Mouse (Mus musculus) heart, embryonic 11.5 days (tissue): ENCODE results near the gene Nucb1. TPM values are rescaled to one million over a fixed set of nuclear protein-coding genes. Genes with fewer than 3 reads are reported as not detected.
"Not testable (repeated sequence)": the region's sequence is repeated elsewhere in the genome, so short reads cannot be mapped to it uniquely, and the experiment has no call there.

Source experiments
- ATAC-seq: fragments of 200-750 bp; cut with Nextera tagmentation; replicated peaks from 2 replicates; pipeline ENCODE4 v1.8.0; 2017; ENCODE audit warnings: moderate library complexity; ENCODE audit not compliant: insufficient number of reproducible peaks, low FRiP score, low TSS enrichment
- H3K27ac ChIP-seq: fragments of 300-500 bp; sonication (generic); 2 replicates; pipeline ENCODE4 v1.5.1; 2014; ENCODE audit warnings: mild to moderate bottlenecking, low read depth, low read length
- H3K27me3 ChIP-seq: fragments of 300-500 bp; sonication (generic); 2 replicates; pipeline ENCODE4 v1.6.1; 2014; ENCODE audit warnings: mild to moderate bottlenecking, low read length, mixed read lengths; ENCODE audit not compliant: control insufficient read depth, insufficient read depth
- H3K36me3 ChIP-seq: fragments of 300-500 bp; sonication (generic); 2 replicates; pipeline ENCODE4 v1.6.1; 2014; ENCODE audit warnings: mild to moderate bottlenecking, low read length, moderate library complexity, mixed read lengths; ENCODE audit not compliant: control insufficient read depth, insufficient read depth
- H3K4me1 ChIP-seq: fragments of 300-500 bp; sonication (generic); 2 replicates; pipeline ENCODE4 v1.6.1; 2014; ENCODE audit warnings: low read length; ENCODE audit not compliant: control insufficient read depth, insufficient read depth
- H3K4me2 ChIP-seq: fragments of 300-500 bp; sonication (generic); 2 replicates; pipeline ENCODE4 v1.6.1; 2014; ENCODE audit warnings: mild to moderate bottlenecking, moderate library complexity
- H3K4me3 ChIP-seq: fragments of 300-500 bp; sonication (generic); 2 replicates; pipeline ENCODE4 v1.5.1; 2014; ENCODE audit warnings: low read depth, low read length
- H3K9ac ChIP-seq: fragments of 300-500 bp; sonication (generic); 2 replicates; pipeline ENCODE4 v1.6.1; 2014; ENCODE audit warnings: mild to moderate bottlenecking, low read depth, low read length, moderate library complexity
- H3K9me3 ChIP-seq: fragments of 300-500 bp; sonication (generic); replicated peaks from 2 replicates; pipeline ENCODE4 v1.6.1; 2016; ENCODE audit warnings: low read length; ENCODE audit not compliant: control insufficient read depth
- WGBS: fragments of 180-500 bp; shearing (Covaris S2); extraction: QIAGEN DNeasy Blood & Tissue Kit; methylation state at CpG from one replicate; pipeline ENCODE4 v1.1.7; 2014; ENCODE audit not compliant: insufficient replicate concordance; 5-methylcytosine and 5-hydroxymethylcytosine counted together
- polyA plus RNA-seq: library from polyadenylated mRNA; unstranded; fragments of >200 nt; fragmentation: Nextera tagmentation; extraction: Ambion mirVana; gene quantifications from 2 replicates; pipeline ENCODE4 v1.2.1, GENCODE M21; 2014

The Nucb1 gene
- polyA plus RNA-seq, 1 experiment from 2014 or later: 165 TPM

- ATAC-seq: no peak
- WGBS: under 1% methylated on average over 28 of the region's 28 CpGs
- peak overlapping the region; percentile 80 for H3K9ac ChIP-seq
- H3K4me2 ChIP-seq: peak overlapping the region; percentile 64
- peak overlapping the region; percentile 57 for H3K4me3 ChIP-seq
- no peaks in the 10 kb centered on the region for H3K36me3 ChIP-seq
- no peaks in the 10 kb centered on the region for H3K27me3 ChIP-seq
- no peaks in the 10 kb centered on the region for H3K9me3 ChIP-seq
- peaks cover 14% of the 10 kb centered on the region for H3K4me1 ChIP-seq
- H3K27ac ChIP-seq: peak overlapping the region; percentile 82
Measured at GRCm38 (mm10) chr7:45521728-45522184, 11.6 kb upstream of the Nucb1 start.

- Histone ChIP-seq H3K4me3 (no peak overlapping the region), H3K9ac (no peak overlapping the region), H3K27ac (no peak overlapping the region), H3K36me3 (no peaks in the 10 kb centered on the region), H3K27me3 (no peaks in the 10 kb centered on the region), H3K4me2 (no peak overlapping the region), H3K9me3 (no peaks in the 10 kb centered on the region), H3K4me1 (peaks cover 18% of the 10 kb centered on the region)
- WGBS: 90% methylated on average over 7 of the region's 7 CpGs
- ATAC-seq: no peak
Measured at GRCm38 (mm10) chr7:45520605-45521004, 10.4 kb upstream of the Nucb1 start.

DNA sequence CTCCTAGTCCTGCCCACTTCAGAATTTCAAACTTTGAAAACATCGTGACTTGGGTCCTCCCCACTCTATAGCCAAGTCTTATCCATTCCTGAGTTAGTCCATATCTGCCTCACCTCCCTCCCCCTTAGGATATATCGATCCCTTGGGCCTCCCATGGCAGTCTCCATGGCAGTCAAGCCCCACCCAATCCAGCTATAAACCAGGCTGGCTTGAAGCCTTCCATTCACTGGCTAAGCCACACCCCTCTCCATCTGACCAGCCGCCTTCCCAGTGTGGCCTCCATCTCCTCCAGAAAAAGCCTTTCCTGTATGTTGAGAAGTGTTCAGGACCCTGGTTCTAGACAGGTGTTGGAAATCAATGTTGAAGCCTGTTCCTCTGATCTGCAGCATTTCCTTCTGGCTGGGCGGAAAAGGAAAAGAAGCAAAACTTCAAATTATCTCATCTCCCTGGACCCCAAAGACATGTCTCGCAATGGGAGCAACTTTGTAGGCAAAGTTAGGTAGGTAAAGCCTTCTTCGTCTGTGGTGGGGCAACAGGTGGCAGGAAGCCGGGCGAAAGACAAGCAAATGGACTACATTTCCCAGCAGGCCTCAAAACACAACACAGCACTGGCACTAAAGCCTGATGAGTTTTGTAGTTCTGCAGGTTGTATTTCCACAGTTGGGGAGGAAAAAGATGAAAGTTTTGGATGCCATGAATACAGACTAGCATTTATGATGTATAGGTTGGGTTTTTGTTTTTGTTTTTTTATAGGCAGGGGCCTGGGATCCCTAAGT lies 9.3 kb upstream of the Nucb1 start:
- no peak for ATAC-seq
- no peaks in the 10 kb centered on the region for H3K9me3 ChIP-seq
- no peaks in the 10 kb centered on the region for H3K27me3 ChIP-seq
- no peak overlapping the region for H3K4me2 ChIP-seq
- H3K4me1 ChIP-seq: peaks cover 12% of the 10 kb centered on the region
- H3K4me3 ChIP-seq: no peak overlapping the region
- 71% methylated on average over 8 of the region's 8 CpGs for WGBS
- H3K9ac ChIP-seq: no peak overlapping the region
- H3K36me3 ChIP-seq: no peaks in the 10 kb centered on the region
- H3K27ac ChIP-seq: no peak overlapping the region

- H3K9ac ChIP-seq: no peak overlapping the region
- no peaks in the 10 kb centered on the region for H3K9me3 ChIP-seq
- no peak overlapping the region for H3K27ac ChIP-seq
- no peak for ATAC-seq
- H3K4me3 ChIP-seq: no peak overlapping the region
- no peaks in the 10 kb centered on the region for H3K27me3 ChIP-seq
- no peak overlapping the region for H3K4me2 ChIP-seq
- 93% methylated on average over 16 of the region's 16 CpGs for WGBS
- no peaks in the 10 kb centered on the region for H3K36me3 ChIP-seq
- peaks cover 10% of the 10 kb centered on the region for H3K4me1 ChIP-seq
Measured at GRCm38 (mm10) chr7:45518618-45519017, 8.4 kb upstream of the Nucb1 start.

GRCm38 (mm10) chr7:45516846-45517245 lies 6.6 kb upstream of the Nucb1 start:
- not testable (repeated sequence) for H3K4me1 ChIP-seq, H3K27me3 ChIP-seq, H3K27ac ChIP-seq, H3K9me3 ChIP-seq, H3K4me3 ChIP-seq, H3K36me3 ChIP-seq, H3K9ac ChIP-seq, ATAC-seq, H3K4me2 ChIP-seq
- 67% methylated on average over 5 of the region's 5 CpGs for WGBS

- no peaks in the 10 kb centered on the region for H3K27me3 ChIP-seq
- 15% methylated on average over 16 of the region's 16 CpGs for whole genome bisulfite sequencing
- peak; percentile 73 for ATAC-seq
- peak overlapping the region; percentile 52 for H3K4me2 ChIP-seq
- H3K36me3 ChIP-seq: no peaks in the 10 kb centered on the region
- H3K9me3 ChIP-seq: no peaks in the 10 kb centered on the region
- H3K27ac ChIP-seq: peak overlapping the region; percentile 63
- no peak overlapping the region for H3K4me3 ChIP-seq
- H3K4me1 ChIP-seq: peaks cover 4% of the 10 kb centered on the region; the same call in 1 of the 2 replicates
- H3K9ac ChIP-seq: peak overlapping the region; percentile 43; the same call in 1 of the 2 replicates
Measured at GRCm38 (mm10) chr7:45515436-45515835, 5.2 kb upstream of the Nucb1 start.

GRCm38 (mm10) chr7:45514411-45514810 lies 4.2 kb upstream of the Nucb1 start:
- Histone ChIP-seq H3K4me2 (no peak overlapping the region), H3K4me1 (peaks cover 7% of the 10 kb centered on the region), H3K9me3 (no peaks in the 10 kb centered on the region), H3K9ac (no peak overlapping the region), H3K27me3 (no peaks in the 10 kb centered on the region), H3K4me3 (no peak overlapping the region), H3K27ac (no peak overlapping the region), H3K36me3 (no peaks in the 10 kb centered on the region)
- 79% methylated on average over 7 of the region's 7 CpGs for WGBS
- no peak for ATAC-seq

DNA sequence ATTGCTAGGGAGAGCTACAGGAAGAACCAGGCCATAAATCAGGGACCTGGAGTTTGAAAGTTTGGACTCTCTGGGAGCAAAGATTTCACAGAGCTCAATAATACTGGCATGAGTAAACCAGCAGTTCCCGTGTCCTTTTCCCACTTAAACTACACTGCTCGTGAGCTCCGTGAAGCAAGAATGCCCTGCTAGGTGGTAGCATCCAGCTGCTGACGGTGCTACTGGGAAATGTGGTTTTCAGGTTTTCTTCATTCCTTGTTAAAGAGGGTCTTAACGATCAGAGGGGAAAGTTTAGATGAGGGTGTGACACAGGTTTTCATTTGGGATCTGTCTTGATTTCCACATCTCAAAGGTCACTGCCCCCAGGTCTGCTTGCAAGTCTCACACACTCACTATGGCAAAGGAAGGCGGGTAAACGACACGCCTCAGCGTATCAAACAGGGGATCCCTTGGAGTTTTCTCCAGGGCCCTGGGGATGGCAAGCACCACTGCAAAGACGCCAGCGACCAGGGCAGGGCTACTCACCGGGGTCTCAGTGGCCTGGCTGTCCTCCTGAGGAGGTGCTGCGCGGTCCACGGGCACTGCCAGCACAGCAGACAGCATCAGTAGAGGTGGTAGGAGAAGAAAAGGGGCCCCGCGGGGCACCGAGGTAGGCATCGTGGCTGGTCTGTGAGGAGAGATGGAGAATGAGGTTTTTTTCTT lies 874 bp downstream of the Nucb1 start:
- Histone ChIP-seq H3K9ac (peak overlapping the region; percentile 75), H3K36me3 (peaks cover 11% of the 10 kb centered on the region; the same call in 1 of the 2 replicates), H3K9me3 (no peaks in the 10 kb centered on the region), H3K27me3 (no peaks in the 10 kb centered on the region), H3K4me2 (peak overlapping the region; percentile 87), H3K27ac (peak overlapping the region; percentile 89; the same call in 1 of the 2 replicates), H3K4me1 (peaks cover 17% of the 10 kb centered on the region), H3K4me3 (peak overlapping the region; percentile 56)
- WGBS: 33% methylated on average over 19 of the region's 19 CpGs
- ATAC-seq: no peak; the same call in 1 of the 2 replicates
